8 mouse cellular contexts compared by ENCODE assay signal in genomic region chr1:128358276-128358675, GRCm38 (mm10). TPM values are rescaled to one million over a fixed set of nuclear protein-coding genes. Genes with fewer than 3 reads are reported as not detected.
DNase-seq lines count a peak whose midpoint lies in the region; ATAC-seq and TF ChIP-seq lines count a peak whose summit lies in the region.

No protein-coding gene starts in this region.

- H3K36me3 ChIP-seq in forebrain, embryonic 14.5 days (ENCODE audit: control insufficient read depth, insufficient read depth, low read length) = peaks cover 35% of the 10 kb centered on the region

- H3K4me3 ChIP-seq in lung, adult 2 months (replicated peaks; ENCODE audit: extremely low read depth, low read depth, low read length) = peak overlapping the region; percentile 3
- H3K4me3 ChIP-seq in forebrain, embryonic 14.5 days (ENCODE audit: low read depth, low read length) = peak overlapping the region; percentile 74

- TF ChIP-seq CTCF in lung, adult 2 months (IDR thresholded peaks at IDR 0.05; ENCODE audit: insufficient read depth, low read length) = no peak

- WGBS in lung, adult 2 months = 45% methylated on average over 6 of the region's 6 CpGs
- WGBS in forebrain, embryonic 14.5 days = 63% methylated on average over 6 of the region's 6 CpGs

- H3K9me3 ChIP-seq in forebrain, embryonic 14.5 days (replicated peaks; ENCODE audit: control insufficient read depth, low read length) = no peaks in the 10 kb centered on the region

- peaks cover 8% of the 10 kb centered on the region for H3K4me1 ChIP-seq in lung, adult 2 months (ENCODE audit: control insufficient read depth, insufficient read depth, low read length)
- H3K4me1 ChIP-seq in forebrain, embryonic 14.5 days (ENCODE audit: control insufficient read depth, insufficient read depth, low read length) = peaks cover 6% of the 10 kb centered on the region; the same call in 1 of the 2 replicates

- no peak overlapping the region for H3K27ac ChIP-seq in forebrain, embryonic 14.5 days (ENCODE audit: low read depth, low read length)

- DNase-seq in lung, adult 2 months = no peak
- no peak for DNase-seq in lung, postnatal 25 days (ENCODE audit: low spot score)
- peak; percentile 45 for DNase-seq in adrenal gland, adult 8-10 months
- DNase-seq in forebrain, embryonic 14.5 days (ENCODE audit: low spot score) = no peak
- no peak for DNase-seq in right cerebral cortex, postnatal 4 days
- DNase-seq in cerebellum, adult 9-10 months = no peak
- DNase-seq in urinary bladder, postnatal 4 days (ENCODE audit: low spot score in 2 of 2) = no peak

- H3K4me2 ChIP-seq in forebrain, embryonic 14.5 days (ENCODE audit: low read length) = peak overlapping the region; percentile 59

- peak overlapping the region; percentile 73; the same call in 1 of the 2 replicates for H3K9ac ChIP-seq in forebrain, embryonic 14.5 days (ENCODE audit: low read length)

- no peak for TF ChIP-seq POLR2A in lung, adult 2 months (IDR thresholded peaks at IDR 0.05; ENCODE audit: borderline replicate concordance, extremely low read depth, low read depth, low read length)

- H3K27me3 ChIP-seq in forebrain, embryonic 14.5 days (replicated peaks; ENCODE audit: control insufficient read depth, insufficient read depth, low read length) = no peaks in the 10 kb centered on the region

- no peak for ATAC-seq in forebrain, embryonic 14.5 days
- ATAC-seq in megakaryocyte-erythroid progenitor cell, adult 5-6 weeks (replicated peaks; ENCODE audit: low FRiP score, low TSS enrichment, poor library complexity, severe bottlenecking) = peak; percentile 9; the same call in 1 of the 2 replicates

RNA-seq across cellular contexts. Expression of gene Mcm6, which starts 1.2 kb away (rescaled TPM):
- 6.9 and 11.5 TPM in 2 replicates for polyA plus RNA-seq in lung, adult 2 months (2012; rRNA removed)
- total RNA-seq in adrenal gland, adult 8-10 months (2022) = 10 to 100 TPM; 16.8 to 20.3 (median 18.1) TPM
- 121 and 131 TPM in 2 replicates for polyA plus RNA-seq in forebrain, embryonic 14.5 days (2014; fragmentation: Nextera tagmentation; extraction: Ambion mirVana)
- total RNA-seq in megakaryocyte-erythroid progenitor cell, adult 5-6 weeks (2014; fragmentation: Nextera tagmentation) = 286 and 335 TPM in 2 replicates
- 447 and 543 TPM in 2 replicates for total RNA-seq in megakaryocyte-erythroid progenitor cell, adult 5-6 weeks (2017)

RNA-seq across cellular contexts. Expression of gene Lct, which starts 30.2 kb away (rescaled TPM):
- 0.09 and 0.17 TPM in 2 replicates for polyA plus RNA-seq in lung, adult 2 months (2012; rRNA removed)
- total RNA-seq in adrenal gland, adult 8-10 months (2022) = under 1 TPM in 3 of 4 experiments, not detected in 1; 0.03 to 0.08 (median 0.06) TPM
- polyA plus RNA-seq in forebrain, embryonic 14.5 days (2014; fragmentation: Nextera tagmentation; extraction: Ambion mirVana) = 0.05 and 0.12 TPM in 2 replicates
- total RNA-seq in megakaryocyte-erythroid progenitor cell, adult 5-6 weeks (2014; fragmentation: Nextera tagmentation) = 0.07 and 0.59 TPM in 2 replicates
- 0.30 TPM in 1 of 2 replicates, not detected in the other for total RNA-seq in megakaryocyte-erythroid progenitor cell, adult 5-6 weeks (2017)

RNA-seq across cellular contexts. Expression of gene Dars, which starts 58.9 kb away (rescaled TPM):
- polyA plus RNA-seq in lung, adult 2 months (2012; rRNA removed) = 8.9 and 12.2 TPM in 2 replicates
- 10 to 100 TPM; 92.5 to 99.9 (median 97.6) TPM for total RNA-seq in adrenal gland, adult 8-10 months (2022)
- polyA plus RNA-seq in forebrain, embryonic 14.5 days (2014; fragmentation: Nextera tagmentation; extraction: Ambion mirVana) = 105 and 111 TPM in 2 replicates
- total RNA-seq in megakaryocyte-erythroid progenitor cell, adult 5-6 weeks (2014; fragmentation: Nextera tagmentation) = 152 and 159 TPM in 2 replicates
- total RNA-seq in megakaryocyte-erythroid progenitor cell, adult 5-6 weeks (2017) = 306 and 352 TPM in 2 replicates

Comparison
In these comparisons a context has a peak if more than half of its experiments do, and no peak if none do; other contexts are left out.
1. RNA of gene Mcm6, which starts 1.2 kb away (total RNA-seq): 286 to 543 TPM in megakaryocyte-erythroid progenitor cell, adult 5-6 weeks; 16.8 to 20.3 TPM in adrenal gland, adult 8-10 months; every median in the first group is over 10 times any median in the second.